Mouse (Mus musculus): ENCODE data around the gene Rad9a.

GRCm38 (mm10) chr19:4183689-4184088, 17.8 kb downstream of the Rad9a start:
- TF ChIP-seq CTCF (IDR thresholded peaks at IDR 0.05; ENCODE audit: low read depth) (no peak), EP300 (IDR thresholded peaks at IDR 0.05; ENCODE audit: low read depth) (no peak)
